In the genomic region with DNA sequence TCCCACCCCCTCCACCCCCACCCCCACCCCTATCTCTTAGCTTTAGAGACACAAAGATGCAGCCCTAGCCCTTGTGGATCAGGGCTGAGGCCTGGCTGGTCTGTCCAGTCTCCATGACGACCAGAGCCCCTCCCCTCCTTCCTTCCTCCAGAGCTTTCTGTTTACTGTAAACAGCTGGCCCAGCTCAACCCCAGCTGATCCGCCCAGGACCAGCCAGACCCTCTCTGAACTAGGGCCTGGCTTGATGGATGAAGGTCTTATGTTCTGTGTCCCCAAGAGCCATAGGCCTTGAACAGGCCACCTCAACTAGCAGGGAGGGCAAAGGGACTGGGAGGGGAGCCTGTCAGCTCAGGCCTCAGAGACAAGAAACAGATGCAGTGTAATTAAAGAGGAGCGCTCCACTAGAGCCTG, we compare ENCODE assay signal across 10 mouse cellular contexts. TPM values are rescaled to one million over a fixed set of nuclear protein-coding genes. Genes with fewer than 3 reads are reported as not detected.
DNase-seq lines count a peak whose midpoint lies in the region; ATAC-seq and TF ChIP-seq lines count a peak whose summit lies in the region.
"Had no signal": no experiment of that assay in that cellular context is flagged by ENCODE, and none has a peak within 500 bp of the region (broad histone marks: within the 10 kb centered on the region; RNA-seq: fewer than 3 reads in every experiment).

No protein-coding gene starts in this region.

- H3K9me3 ChIP-seq in midbrain, embryonic 10.5 days (replicated peaks), result no peaks in the 10 kb centered on the region
- no peaks in the 10 kb centered on the region for H3K9me3 ChIP-seq in midbrain, postnatal 0 days (ENCODE audit: low read length)
- no peaks in the 10 kb centered on the region for H3K9me3 ChIP-seq in hindbrain, embryonic 14.5 days (ENCODE audit: control insufficient read depth, low read length)
- H3K9me3 ChIP-seq in liver, embryonic 13.5 days (replicated peaks), result no peaks in the 10 kb centered on the region
- no peaks in the 10 kb centered on the region for H3K9me3 ChIP-seq in stomach, embryonic 15.5 days
- H3K9me3 ChIP-seq: heart, embryonic 15.5 days had no signal

- no peak overlapping the region for H3K4me2 ChIP-seq in midbrain, postnatal 0 days (ENCODE audit: low read depth, low read length, poor library complexity, severe bottlenecking)
- no peak overlapping the region for H3K4me2 ChIP-seq in hindbrain, embryonic 14.5 days (replicated peaks)
- H3K4me2 ChIP-seq in liver, embryonic 13.5 days, result peak overlapping the region; percentile 32; the same call in 1 of the 2 replicates
- no peak overlapping the region for H3K4me2 ChIP-seq in stomach, embryonic 15.5 days
- H3K4me2 ChIP-seq: heart, embryonic 15.5 days had no signal

- peak overlapping the region; percentile 50; the same call in 1 of the 2 replicates for H3K27ac ChIP-seq in midbrain, embryonic 10.5 days (replicated peaks)
- no peak overlapping the region for H3K27ac ChIP-seq in midbrain, postnatal 0 days (ENCODE audit: low read depth, low read length)
- H3K27ac ChIP-seq in hindbrain, embryonic 14.5 days, result no peak overlapping the region
- peak overlapping the region; percentile 83 for H3K27ac ChIP-seq in liver, embryonic 13.5 days
- H3K27ac ChIP-seq in stomach, embryonic 15.5 days, result peak overlapping the region; percentile 26; the same call in 1 of the 2 replicates
- no peak overlapping the region for H3K27ac ChIP-seq in layer of hippocampus, adult 2 months
- H3K27ac ChIP-seq: heart, embryonic 15.5 days had no signal

- H3K4me3 ChIP-seq in midbrain, embryonic 10.5 days, result no peak overlapping the region
- H3K4me3 ChIP-seq in midbrain, postnatal 0 days (ENCODE audit: low read depth, low read length), result no peak overlapping the region
- no peak overlapping the region for H3K4me3 ChIP-seq in hindbrain, embryonic 14.5 days (replicated peaks; ENCODE audit: low read length)
- H3K4me3 ChIP-seq in liver, embryonic 13.5 days (replicated peaks), result no peak overlapping the region
- H3K4me3 ChIP-seq in stomach, embryonic 15.5 days (replicated peaks), result no peak overlapping the region
- H3K4me3 ChIP-seq in layer of hippocampus, adult 2 months, result no peak overlapping the region
- H3K4me3 ChIP-seq: heart, embryonic 15.5 days had no signal

- H3K9ac ChIP-seq in midbrain, postnatal 0 days (replicated peaks; ENCODE audit: low read length, poor library complexity, severe bottlenecking), result no peak overlapping the region
- no peak overlapping the region for H3K9ac ChIP-seq in hindbrain, embryonic 14.5 days
- H3K9ac ChIP-seq in liver, embryonic 13.5 days, result peak overlapping the region; percentile 4; the same call in 1 of the 2 replicates
- H3K9ac ChIP-seq in stomach, embryonic 15.5 days, result no peak overlapping the region
- H3K9ac ChIP-seq: heart, embryonic 15.5 days had no signal

- TF ChIP-seq CTCF in midbrain, postnatal 0 days (IDR thresholded peaks at IDR 0.05), result no peak
- no peak for TF ChIP-seq CTCF in layer of hippocampus, adult 2 months (conservative IDR thresholded peaks at IDR 0.05)

- no peaks in the 10 kb centered on the region for H3K27me3 ChIP-seq in midbrain, embryonic 10.5 days (ENCODE audit: low read depth, poor library complexity, severe bottlenecking)
- no peaks in the 10 kb centered on the region for H3K27me3 ChIP-seq in midbrain, postnatal 0 days (ENCODE audit: insufficient read depth, low read length)
- H3K27me3 ChIP-seq in hindbrain, embryonic 14.5 days (ENCODE audit: control insufficient read depth, insufficient read depth, low read length), result no peaks in the 10 kb centered on the region
- H3K27me3 ChIP-seq in liver, embryonic 13.5 days, result no peaks in the 10 kb centered on the region
- no peaks in the 10 kb centered on the region for H3K27me3 ChIP-seq in stomach, embryonic 15.5 days (replicated peaks)
- H3K27me3 ChIP-seq: heart, embryonic 15.5 days; Patski had no signal

- peaks cover under 1% of the 10 kb centered on the region; the same call in 1 of the 2 replicates for H3K36me3 ChIP-seq in midbrain, embryonic 10.5 days
- peaks cover 7% of the 10 kb centered on the region; the same call in 1 of the 2 replicates for H3K36me3 ChIP-seq in midbrain, postnatal 0 days (ENCODE audit: insufficient read depth, low read length)
- no peaks in the 10 kb centered on the region; the same call in 1 of the 2 replicates for H3K36me3 ChIP-seq in hindbrain, embryonic 14.5 days (replicated peaks; ENCODE audit: control insufficient read depth, insufficient read depth)
- H3K36me3 ChIP-seq in liver, embryonic 13.5 days, result no peaks in the 10 kb centered on the region
- H3K36me3 ChIP-seq in stomach, embryonic 15.5 days, result no peaks in the 10 kb centered on the region
- H3K36me3 ChIP-seq: heart, embryonic 15.5 days had no signal

- peaks cover 52% of the 10 kb centered on the region for H3K4me1 ChIP-seq in midbrain, embryonic 10.5 days
- no peaks in the 10 kb centered on the region for H3K4me1 ChIP-seq in midbrain, postnatal 0 days (ENCODE audit: insufficient read depth, low read length)
- peaks cover 2% of the 10 kb centered on the region; the same call in 1 of the 2 replicates for H3K4me1 ChIP-seq in hindbrain, embryonic 14.5 days (replicated peaks; ENCODE audit: control insufficient read depth, insufficient read depth, low read length)
- peaks cover 65% of the 10 kb centered on the region for H3K4me1 ChIP-seq in liver, embryonic 13.5 days (replicated peaks)
- H3K4me1 ChIP-seq in stomach, embryonic 15.5 days, result peaks cover 24% of the 10 kb centered on the region

- 23% methylated on average over 3 of the region's 3 CpGs for WGBS in midbrain, embryonic 10.5 days
- WGBS in midbrain, postnatal 0 days, result 27% methylated on average over 3 of the region's 3 CpGs
- WGBS in hindbrain, embryonic 14.5 days, result 9% methylated on average over 3 of the region's 3 CpGs
- 40% methylated on average over 3 of the region's 3 CpGs for WGBS in liver, embryonic 13.5 days (ENCODE audit: insufficient replicate concordance)
- WGBS in stomach, embryonic 15.5 days, result 16% methylated on average over 3 of the region's 3 CpGs

- ATAC-seq in midbrain, postnatal 0 days (ENCODE audit: low FRiP score), result no peak
- peak; percentile 46; the same call in 1 of the 2 replicates for ATAC-seq in hindbrain, embryonic 14.5 days (ENCODE audit: low FRiP score)
- ATAC-seq in liver, embryonic 13.5 days (ENCODE audit: low read depth), result peak; percentile 42
- ATAC-seq in stomach, embryonic 15.5 days (ENCODE audit: insufficient read depth, low FRiP score, low read depth), result peak; percentile 71
- ATAC-seq: Patski had no signal

- peak; percentile 44 for DNase-seq in midbrain, embryonic 10.5 days (ENCODE audit: low spot score)
- DNase-seq in midbrain, postnatal 0 days (ENCODE audit: low spot score), result no peak
- DNase-seq in hindbrain, embryonic 14.5 days (ENCODE audit: low spot score), result no peak
- no peak for DNase-seq in liver, embryonic 13.5 days
- DNase-seq in layer of hippocampus, adult 2 months (ENCODE audit: low spot score in 2 of 2), result no peak
- DNase-seq in layer of hippocampus, adult 11-12 months (ENCODE audit: low spot score), result no peak
- DNase-seq in right cerebral cortex, postnatal 10 days (ENCODE audit: low spot score in 2 of 2), result no peak

RNA-seq across cellular contexts. Expression of a gene that starts 16.3 kb away (rescaled TPM):
- 23.1 and 27.5 TPM in 2 replicates for polyA plus RNA-seq in midbrain, embryonic 10.5 days (2016; fragmentation: Nextera tagmentation; extraction: Ambion mirVana)
- 30.1 and 36.9 TPM in 2 replicates for total RNA-seq in midbrain, postnatal 0 days (2014; rRNA removed)
- 21.4 and 21.6 TPM in 2 replicates for polyA plus RNA-seq in midbrain, postnatal 0 days (2015; fragmentation: Nextera tagmentation; extraction: Ambion mirVana)
- 19.3 and 19.7 TPM in 2 replicates for polyA plus RNA-seq in hindbrain, embryonic 14.5 days (2014; fragmentation: Nextera tagmentation; extraction: Ambion mirVana)
- 6.5 and 6.6 TPM in 2 replicates for polyA plus RNA-seq in liver, embryonic 13.5 days (2015; fragmentation: Nextera tagmentation; extraction: Ambion mirVana)
- polyA plus RNA-seq in stomach, embryonic 15.5 days (2015; fragmentation: Nextera tagmentation; extraction: Ambion mirVana), result 16.4 and 18.0 TPM in 2 replicates
- 10 to 100 TPM; 39.9 to 43.2 TPM for total RNA-seq in layer of hippocampus, adult 2 months (2021)

RNA-seq across cellular contexts. Expression of a gene that starts 20.8 kb away (rescaled TPM):
- polyA plus RNA-seq in midbrain, embryonic 10.5 days (2016; fragmentation: Nextera tagmentation; extraction: Ambion mirVana), result 5.7 TPM in 2 replicates
- 3.9 TPM in 2 replicates for total RNA-seq in midbrain, postnatal 0 days (2014; rRNA removed)
- polyA plus RNA-seq in midbrain, postnatal 0 days (2015; fragmentation: Nextera tagmentation; extraction: Ambion mirVana), result 2.3 and 2.6 TPM in 2 replicates
- 3.9 and 4.8 TPM in 2 replicates for polyA plus RNA-seq in hindbrain, embryonic 14.5 days (2014; fragmentation: Nextera tagmentation; extraction: Ambion mirVana)
- polyA plus RNA-seq in liver, embryonic 13.5 days (2015; fragmentation: Nextera tagmentation; extraction: Ambion mirVana), result 1.7 and 1.9 TPM in 2 replicates
- 7.0 and 8.7 TPM in 2 replicates for polyA plus RNA-seq in stomach, embryonic 15.5 days (2015; fragmentation: Nextera tagmentation; extraction: Ambion mirVana)
- total RNA-seq in layer of hippocampus, adult 2 months (2021), result 1 to 10 TPM; 2.4 to 2.9 TPM

RNA-seq across cellular contexts. Expression of a gene that starts 33.7 kb away (rescaled TPM):
- polyA plus RNA-seq in midbrain, embryonic 10.5 days (2016; fragmentation: Nextera tagmentation; extraction: Ambion mirVana), result 0.83 and 1.9 TPM in 2 replicates
- total RNA-seq in midbrain, postnatal 0 days (2014; rRNA removed), result 24.5 and 32.7 TPM in 2 replicates
- 37.7 and 43.7 TPM in 2 replicates for polyA plus RNA-seq in midbrain, postnatal 0 days (2015; fragmentation: Nextera tagmentation; extraction: Ambion mirVana)
- polyA plus RNA-seq in hindbrain, embryonic 14.5 days (2014; fragmentation: Nextera tagmentation; extraction: Ambion mirVana), result 20.9 and 26.9 TPM in 2 replicates
- polyA plus RNA-seq in liver, embryonic 13.5 days (2015; fragmentation: Nextera tagmentation; extraction: Ambion mirVana), result 0.08 and 0.16 TPM in 2 replicates
- 27.1 and 28.4 TPM in 2 replicates for polyA plus RNA-seq in stomach, embryonic 15.5 days (2015; fragmentation: Nextera tagmentation; extraction: Ambion mirVana)
- 1 to 10 TPM; 5.9 to 7.1 TPM for total RNA-seq in layer of hippocampus, adult 2 months (2021)

RNA-seq across cellular contexts. Expression of a gene that starts 46.2 kb away (rescaled TPM):
- 0.78 and 0.95 TPM in 2 replicates for polyA plus RNA-seq in midbrain, embryonic 10.5 days (2016; fragmentation: Nextera tagmentation; extraction: Ambion mirVana)
- 9.5 and 18.7 TPM in 2 replicates for total RNA-seq in midbrain, postnatal 0 days (2014; rRNA removed)
- polyA plus RNA-seq in midbrain, postnatal 0 days (2015; fragmentation: Nextera tagmentation; extraction: Ambion mirVana), result 10.2 and 13.5 TPM in 2 replicates
- 8.8 and 10.3 TPM in 2 replicates for polyA plus RNA-seq in hindbrain, embryonic 14.5 days (2014; fragmentation: Nextera tagmentation; extraction: Ambion mirVana)
- polyA plus RNA-seq in liver, embryonic 13.5 days (2015; fragmentation: Nextera tagmentation; extraction: Ambion mirVana), result 1.0 and 2.0 TPM in 2 replicates
- 1.6 TPM in 2 replicates for polyA plus RNA-seq in stomach, embryonic 15.5 days (2015; fragmentation: Nextera tagmentation; extraction: Ambion mirVana)
- 1 to 10 TPM; 6.5 to 8.9 TPM for total RNA-seq in layer of hippocampus, adult 2 months (2021)

Comparison
In these comparisons a context has a peak if more than half of its experiments do, and no peak if none do; other contexts are left out.
1. H3K27ac ChIP-seq: peak in midbrain, embryonic 10.5 days (single experiment), liver, embryonic 13.5 days (single experiment) and stomach, embryonic 15.5 days (single experiment); none in midbrain, postnatal 0 days (single experiment), hindbrain, embryonic 14.5 days (single experiment) and layer of hippocampus, adult 2 months (single experiment).